Mouse (Mus musculus) layer of hippocampus, postnatal 14 days (tissue): ENCODE results near the gene Gm20814. TPM values are rescaled to one million over a fixed set of nuclear protein-coding genes. Genes with fewer than 3 reads are reported as not detected.
"Not testable (repeated sequence)": the region's sequence is repeated elsewhere in the genome, so short reads cannot be mapped to it uniquely, and the experiment has no call there.

Experiments
- DNase-seq, 2 experiments: peaks; one replicate each; pipeline ENCODE4 v3.0.0; 2021 to 2022; ENCODE audit warnings: low spot score in 2 of 2, mixed read lengths in 1 of 2
- long read RNA-seq, 2 experiments: library from polyadenylated mRNA; stranded (forward); transcript quantifications; one replicate each; pipeline ENCODE4 v2.0.0; 2021
- total RNA-seq, 2 experiments: library from RNA; stranded (reverse); gene quantifications; 2 replicates each; pipeline ENCODE4 v1.2.3; 2021

Gene Gm20814
- total RNA-seq, result not detected
- long read RNA-seq, experiment 1, result 0 reads
- long read RNA-seq, experiment 2, result 0 reads

DNA sequence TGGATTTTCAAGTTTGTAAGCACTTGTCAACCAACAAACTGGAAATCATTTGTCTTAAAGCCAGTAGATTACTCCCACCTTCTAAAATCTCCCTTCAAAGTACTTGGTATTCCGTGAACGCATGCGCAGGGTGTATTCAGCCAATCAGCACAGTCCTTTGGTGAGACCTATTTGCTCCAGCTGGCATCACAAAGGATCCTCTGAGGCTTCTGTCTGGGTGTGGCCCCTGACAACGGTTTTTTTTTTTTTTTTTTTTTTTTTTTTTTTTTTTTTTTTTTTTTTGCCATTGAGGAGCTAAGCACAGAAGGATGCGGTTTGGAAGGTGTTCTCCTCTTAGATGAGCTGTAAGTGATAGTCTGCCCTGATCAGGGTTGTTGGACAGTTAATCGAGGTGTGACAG, at the start of gene Gm20814:
Gene Gm20814 (plus strand): TSS at position 301 of the 400 bp plus-strand sequence.
- DNase-seq, result not testable (repeated sequence)
